Mouse (Mus musculus): ENCODE measurements around the gene Numbl.

Gene Numbl

GRCm38 (mm10) chr7:27323001-27323400 lies 64.8 kb downstream of the Numbl start:
- no peak for DNase-seq (ENCODE audit: low read depth, low spot score)

GRCm38 (mm10) chr7:27324161-27324560 lies 65.9 kb downstream of the Numbl start:
- DNase-seq (ENCODE audit: low read depth, low spot score) = no peak

GRCm38 (mm10) chr7:27324928-27325327 lies 66.7 kb downstream of the Numbl start:
- no peak for DNase-seq (ENCODE audit: low read depth, low spot score)

GRCm38 (mm10) chr7:27325697-27326096 lies 67.5 kb downstream of the Numbl start:
- peak; percentile 78 for DNase-seq (ENCODE audit: low read depth, low spot score)

GRCm38 (mm10) chr7:27326101-27326880 lies 68.1 kb downstream of the Numbl start:
- DNase-seq (ENCODE audit: low read depth, low spot score) = peak; percentile 82

GRCm38 (mm10) chr7:27327500-27327899 lies 69.3 kb downstream of the Numbl start:
- DNase-seq (ENCODE audit: low read depth, low spot score) = no peak

GRCm38 (mm10) chr7:27328161-27328560 lies 69.9 kb downstream of the Numbl start:
- DNase-seq (ENCODE audit: low read depth, low spot score) = peak; percentile 66

GRCm38 (mm10) chr7:27328648-27329047 lies 70.4 kb downstream of the Numbl start:
- no peak for DNase-seq (ENCODE audit: low read depth, low spot score)

- peak; percentile 88 for DNase-seq (ENCODE audit: low read depth, low spot score)
Observed at GRCm38 (mm10) chr7:27329326-27329947, 71.2 kb downstream of the Numbl start.

GRCm38 (mm10) chr7:27329981-27330380 lies 71.7 kb downstream of the Numbl start:
- DNase-seq (ENCODE audit: low read depth, low spot score) = no peak

GRCm38 (mm10) chr7:27330709-27331540 lies 72.7 kb downstream of the Numbl start:
- peak; percentile 100 for DNase-seq (ENCODE audit: low read depth, low spot score)

GRCm38 (mm10) chr7:27331541-27331851 lies 73.3 kb downstream of the Numbl start:
- DNase-seq (ENCODE audit: low read depth, low spot score) = no peak

Measured in ES-CJ7 (cell line).